Mouse (Mus musculus) layer of hippocampus, adult 2 months (tissue): ENCODE results near the gene Rita1. TPM values are rescaled to one million over a fixed set of nuclear protein-coding genes. Genes with fewer than 3 reads are reported as not detected.

Experiments used
- DNase-seq, 2 experiments: peaks; one replicate each; pipeline ENCODE4 v3.0.0; 2022; ENCODE audit warnings: low spot score in 2 of 2
- H3K27ac ChIP-seq: fragments of 200-600 bp; 2 replicates; pipeline ENCODE4 v1.8.1; 2022
- H3K4me3 ChIP-seq: fragments of 200-600 bp; 2 replicates; pipeline ENCODE4 v1.8.1; 2022; ENCODE audit warnings: mild to moderate bottlenecking
- CTCF ChIP-seq: fragments of 200-600 bp; conservative IDR thresholded peaks from 2 replicates; pipeline ENCODE4 v1.8.1; 2022; ENCODE audit warnings: antibody characterized with exemption, mild to moderate bottlenecking, moderate library complexity
- total RNA-seq, 2 experiments: library from RNA; stranded (reverse); gene quantifications; 2 replicates each; pipeline ENCODE4 v1.2.3; 2021

Rita1 gene
- total RNA-seq, 2 experiments from 2014 or later: 23.7 to 28.0 TPM

DNA sequence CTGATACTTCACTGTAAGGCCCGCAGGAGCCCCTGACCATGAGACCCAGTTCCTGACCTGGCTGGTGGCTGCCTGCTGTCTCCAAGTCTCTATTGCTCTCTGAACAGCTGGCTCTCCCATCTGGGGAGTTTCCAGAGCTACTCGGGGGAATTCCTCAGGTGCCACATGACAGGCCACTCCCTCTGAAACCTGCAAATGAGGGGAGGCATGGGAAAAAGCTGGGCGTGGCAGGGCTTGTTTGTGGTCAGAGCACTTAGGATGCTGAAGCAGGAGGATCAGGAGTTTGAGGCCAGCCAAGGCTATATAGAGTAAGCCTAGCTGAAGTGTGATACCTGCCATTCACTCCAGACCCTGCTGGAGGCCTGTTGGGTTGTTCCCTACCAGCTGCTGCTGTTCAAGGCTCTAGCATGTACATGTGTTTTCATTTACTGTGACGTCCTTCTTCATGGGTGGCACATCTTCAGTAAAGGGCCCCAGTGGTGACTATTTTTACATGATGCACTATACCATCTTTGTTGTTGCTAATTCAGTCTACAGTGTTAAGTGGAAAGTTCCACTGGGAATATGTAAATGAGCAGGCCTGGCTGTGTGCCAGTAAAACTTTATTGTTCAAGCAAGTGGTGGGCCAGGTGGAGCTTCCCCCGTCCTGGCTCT is 9.9 kb upstream of the Rita1 start:
- Histone ChIP-seq H3K4me3 (no peak overlapping the region), H3K27ac (peak overlapping the region; percentile 69)
- DNase-seq: no peak
- TF ChIP-seq CTCF: no peak

- no peak for TF ChIP-seq CTCF
- DNase-seq: no peak
- Histone ChIP-seq H3K4me3 (no peak overlapping the region), H3K27ac (peak overlapping the region; percentile 69)
Observed at GRCm38 (mm10) chr5:120621846-120622197, 9.4 kb upstream of the Rita1 start.

DNA sequence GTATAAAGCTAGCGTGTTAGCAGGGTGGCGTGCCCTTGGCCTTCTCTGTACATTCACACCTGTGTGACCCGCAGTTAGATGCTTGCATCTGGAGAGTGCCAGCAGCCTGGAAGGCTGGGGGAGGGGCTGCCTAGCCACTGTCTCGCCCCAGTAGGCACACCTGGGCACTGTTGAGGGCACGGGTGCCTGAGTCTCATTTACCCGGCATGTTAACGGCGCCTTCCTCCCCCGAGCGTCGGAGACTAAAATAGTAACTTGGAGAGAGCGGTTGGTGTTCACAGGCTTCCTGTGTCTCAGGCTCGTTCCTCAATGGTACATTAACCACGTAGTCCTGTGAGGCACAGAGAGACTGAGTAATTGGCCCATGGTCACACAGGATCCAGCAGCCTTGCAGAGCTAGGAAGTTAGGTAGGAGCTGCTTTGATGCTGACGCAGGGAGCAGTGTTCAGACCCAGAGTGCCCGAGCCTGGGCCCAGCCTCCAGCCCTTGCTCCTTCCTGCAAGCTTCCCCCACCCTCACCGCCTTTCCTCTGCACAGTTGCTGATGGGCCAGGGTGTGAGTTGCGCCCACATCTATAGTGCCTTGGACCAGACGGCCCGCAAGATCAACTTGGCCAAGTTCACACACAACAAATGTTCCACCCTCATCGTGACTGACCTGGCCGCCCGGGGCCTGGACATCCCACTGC is 8.8 kb upstream of the Rita1 start:
- Histone ChIP-seq H3K4me3 (no peak overlapping the region), H3K27ac (peak overlapping the region; percentile 69)
- no peak for DNase-seq
- no peak for TF ChIP-seq CTCF

GRCm38 (mm10) chr5:120620375-120621077 is 8.1 kb upstream of the Rita1 start:
- peak; percentile 80 to 96 for DNase-seq
- peak; percentile 99 for TF ChIP-seq CTCF
- H3K4me3 ChIP-seq: no peak overlapping the region
- H3K27ac ChIP-seq: peak overlapping the region; percentile 69

DNA sequence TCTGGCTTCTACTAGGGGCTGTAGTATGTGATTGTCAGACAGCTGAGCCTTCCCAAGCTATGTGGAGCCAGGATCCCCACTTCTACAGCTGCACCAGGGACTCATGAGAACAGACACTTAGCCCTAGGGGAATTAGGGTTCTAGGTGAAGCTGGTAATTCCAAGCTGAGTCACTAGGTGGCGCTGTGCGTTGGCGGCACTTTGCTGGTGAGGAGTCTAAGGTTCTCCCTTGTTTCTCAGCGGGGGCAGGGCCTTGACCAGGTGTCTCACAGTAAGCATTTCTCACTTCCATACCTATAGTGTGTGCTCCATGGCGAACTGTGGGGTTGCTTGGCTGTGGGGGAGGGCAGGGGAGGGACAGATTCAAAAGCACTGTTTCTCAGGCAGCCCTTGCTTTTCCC is 6.8 kb upstream of the Rita1 start:
- peak; percentile 87 for TF ChIP-seq CTCF
- no peak overlapping the region for H3K27ac ChIP-seq
- DNase-seq: peak in 1 of 2 experiments; percentile 77
- H3K4me3 ChIP-seq: no peak overlapping the region

DNA sequence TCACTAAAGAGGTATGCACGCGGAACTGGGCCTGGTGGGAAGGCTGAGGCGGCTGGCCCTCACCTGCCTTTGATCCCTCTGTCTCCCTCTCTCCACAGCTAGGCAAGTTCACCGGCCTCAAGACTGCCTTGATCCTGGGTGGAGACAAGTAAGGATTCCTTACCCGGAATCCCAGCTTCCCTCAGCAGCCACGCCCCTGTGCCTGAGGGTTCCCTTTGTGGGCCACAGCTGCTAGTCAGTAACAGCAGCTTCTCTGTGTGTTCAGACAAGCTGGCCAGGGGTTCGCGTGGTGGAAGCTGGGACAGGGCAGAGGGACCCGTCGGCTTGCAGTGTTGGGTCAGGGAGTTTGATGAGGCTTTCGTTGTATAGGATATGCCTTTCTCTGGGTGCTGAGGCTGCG is 6.4 kb upstream of the Rita1 start:
- no peak for DNase-seq

DNA sequence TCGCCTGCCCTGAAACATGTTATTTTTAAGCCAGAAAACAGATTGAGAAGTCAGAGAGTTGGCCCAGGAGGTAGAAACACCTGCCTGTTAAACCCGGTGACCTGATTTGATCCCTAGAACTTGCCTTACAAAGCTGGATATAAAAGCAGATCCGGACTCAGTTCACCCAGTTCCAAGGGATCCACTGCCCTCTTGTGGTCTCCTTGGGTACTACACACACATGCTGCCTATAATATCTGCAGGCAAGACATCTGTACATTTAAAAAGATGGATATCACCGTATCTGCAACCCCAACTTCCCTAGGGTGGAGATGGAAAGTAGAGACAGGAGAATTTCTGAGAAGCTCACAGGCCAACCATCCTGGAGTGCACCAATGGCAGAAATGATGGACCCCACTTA is 3.5 kb upstream of the Rita1 start:
- Histone ChIP-seq H3K4me3 (no peak overlapping the region), H3K27ac (no peak overlapping the region)
- peak; percentile 74 for TF ChIP-seq CTCF
- no peak for DNase-seq

More for the DNA sequence above, 6.4 kb upstream of the Rita1 start:
- no peak overlapping the region for H3K27ac ChIP-seq
- no peak overlapping the region for H3K4me3 ChIP-seq
- no peak for TF ChIP-seq CTCF

DNA sequence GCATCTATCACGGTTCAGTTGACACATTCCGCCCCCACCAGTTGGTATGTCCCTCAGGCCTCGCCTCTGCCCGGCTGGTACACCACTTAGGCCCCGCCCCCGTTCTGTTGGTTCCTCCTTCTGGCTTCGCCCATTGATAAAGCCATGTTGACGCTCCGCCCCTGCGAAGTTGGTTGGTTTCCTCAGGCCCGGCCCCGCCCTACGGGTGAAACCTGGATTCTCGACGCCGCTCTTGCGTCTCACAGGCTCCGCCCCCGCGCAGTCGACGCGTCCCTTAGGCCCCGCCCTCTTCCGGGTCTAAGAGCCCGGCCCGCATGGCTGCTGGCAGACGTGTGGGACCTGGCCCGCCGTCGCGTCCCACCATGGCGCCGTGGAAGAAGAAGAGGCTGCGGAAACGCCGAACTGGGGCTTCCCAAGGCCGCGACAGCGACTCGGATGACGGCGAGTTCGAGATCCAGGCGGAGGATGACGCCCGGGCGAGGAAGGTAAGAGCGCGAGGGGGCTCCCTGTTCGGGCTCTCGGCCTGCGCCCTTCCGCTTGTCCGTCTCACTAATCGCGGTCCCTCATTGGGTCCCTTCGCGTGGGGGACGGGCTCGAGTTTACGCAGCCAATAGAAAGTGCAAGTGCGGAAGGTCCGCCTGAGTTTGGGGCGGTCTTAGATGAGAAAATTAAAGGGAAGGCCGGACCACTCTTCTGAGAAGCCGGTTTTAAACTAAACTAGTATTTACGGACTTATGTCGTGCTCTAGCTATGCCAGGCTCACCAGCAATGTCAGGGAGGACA is 624 bp upstream of the Rita1 start:
- DNase-seq: peak; percentile 100
- peak overlapping the region; percentile 77 for H3K4me3 ChIP-seq
- TF ChIP-seq CTCF: no peak
- peak overlapping the region; percentile 99 for H3K27ac ChIP-seq

- no peak for TF ChIP-seq CTCF
- H3K27ac ChIP-seq: peak overlapping the region; percentile 99; the same call in 1 of the 2 replicates
- no peak for DNase-seq
- peak overlapping the region; percentile 77 for H3K4me3 ChIP-seq
Observed at GRCm38 (mm10) chr5:120611416-120611815, 973 bp downstream of the Rita1 start.

- H3K27ac ChIP-seq: no peak overlapping the region
- peak overlapping the region; percentile 77 for H3K4me3 ChIP-seq
- DNase-seq: no peak
- no peak for TF ChIP-seq CTCF
Observed at GRCm38 (mm10) chr5:120610906-120611305, 1.5 kb downstream of the Rita1 start.

- DNase-seq: no peak
- H3K27ac ChIP-seq: no peak overlapping the region
Observed at GRCm38 (mm10) chr5:120609246-120609775, 3.1 kb downstream of the Rita1 start.

DNA sequence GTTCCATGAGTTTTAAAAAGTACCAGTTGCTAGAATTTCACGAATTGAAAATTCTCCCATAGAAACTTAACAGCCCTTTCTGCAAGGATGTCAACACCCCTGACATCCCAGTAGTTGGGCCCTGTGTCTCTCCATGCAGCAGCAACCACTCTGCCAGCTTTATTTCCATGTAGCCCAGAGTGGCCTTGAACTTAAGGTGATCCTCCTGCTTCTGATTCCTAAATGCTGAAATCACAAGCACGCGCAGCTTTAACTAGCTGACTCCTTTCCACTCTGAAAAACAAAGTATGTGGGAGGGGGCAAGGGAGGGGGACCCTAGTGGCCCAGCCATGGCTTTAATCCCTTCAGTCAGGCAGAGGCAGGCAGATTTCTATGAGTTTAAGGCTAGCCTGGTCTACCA is 5.1 kb downstream of the Rita1 start:
- Histone ChIP-seq H3K4me3 (no peak overlapping the region), H3K27ac (no peak overlapping the region)
- TF ChIP-seq CTCF: no peak
- no peak for DNase-seq

More at GRCm38 (mm10) chr5:120609246-120609775, 3.1 kb downstream of the Rita1 start:
- TF ChIP-seq CTCF: no peak
- no peak overlapping the region for H3K4me3 ChIP-seq
